Mouse (Mus musculus): ENCODE results near the gene Gal3st4. TPM values are rescaled to one million over a fixed set of nuclear protein-coding genes. Genes with fewer than 3 reads are reported as not detected.

Gal3st4 gene
- polyA plus RNA-seq, 1 experiment, result 0.15 TPM

- Histone ChIP-seq H3K4me1 (ENCODE audit: control insufficient read depth, insufficient read depth, insufficient read length, low read length) (no peaks in the 10 kb centered on the region), H3K4me3 (ENCODE audit: low read depth, low read length) (no peak overlapping the region), H3K36me3 (ENCODE audit: control insufficient read depth, insufficient read depth, low read length) (no peaks in the 10 kb centered on the region), H3K27me3 (ENCODE audit: control insufficient read depth, insufficient read depth, low read length) (no peaks in the 10 kb centered on the region), H3K27ac (ENCODE audit: insufficient read depth, low read depth, low read length) (no peak overlapping the region)
- TF ChIP-seq POLR2A (IDR thresholded peaks at IDR 0.05; ENCODE audit: low read depth, low read length) (no peak), CTCF (IDR thresholded peaks at IDR 0.05; ENCODE audit: extremely low read depth, insufficient read length, insufficient replicate concordance, low read depth, low read length) (no peak)
Measured at GRCm38 (mm10) chr5:138234224-138234623, 38.4 kb downstream of the Gal3st4 start.

GRCm38 (mm10) chr5:138233778-138234177, 38.9 kb downstream of the Gal3st4 start:
- Histone ChIP-seq H3K36me3 (ENCODE audit: control insufficient read depth, insufficient read depth, low read length) (no peaks in the 10 kb centered on the region), H3K4me1 (ENCODE audit: control insufficient read depth, insufficient read depth, insufficient read length, low read length) (no peaks in the 10 kb centered on the region), H3K4me3 (ENCODE audit: low read depth, low read length) (no peak overlapping the region), H3K27me3 (ENCODE audit: control insufficient read depth, insufficient read depth, low read length) (no peaks in the 10 kb centered on the region), H3K27ac (ENCODE audit: insufficient read depth, low read depth, low read length) (no peak overlapping the region)
- no peak for TF ChIP-seq CTCF (IDR thresholded peaks at IDR 0.05; ENCODE audit: extremely low read depth, insufficient read length, insufficient replicate concordance, low read depth, low read length)
- no peak for TF ChIP-seq POLR2A (IDR thresholded peaks at IDR 0.05; ENCODE audit: low read depth, low read length)
- WGBS, result 81% methylated on average over 2 of the region's 2 CpGs

GRCm38 (mm10) chr5:138229511-138229910, 43.1 kb downstream of the Gal3st4 start:
- no peaks in the 10 kb centered on the region for H3K27me3 ChIP-seq (ENCODE audit: control insufficient read depth, insufficient read depth, low read length)
- no peak overlapping the region for H3K27ac ChIP-seq (ENCODE audit: insufficient read depth, low read depth, low read length)
- no peaks in the 10 kb centered on the region for H3K36me3 ChIP-seq (ENCODE audit: control insufficient read depth, insufficient read depth, low read length)
- H3K4me3 ChIP-seq (ENCODE audit: low read depth, low read length), result no peak overlapping the region
- no peaks in the 10 kb centered on the region for H3K4me1 ChIP-seq (ENCODE audit: control insufficient read depth, insufficient read depth, insufficient read length, low read length)
- 81% methylated on average over 3 of the region's 3 CpGs for WGBS
- TF ChIP-seq POLR2A (IDR thresholded peaks at IDR 0.05; ENCODE audit: low read depth, low read length) (no peak), CTCF (IDR thresholded peaks at IDR 0.05; ENCODE audit: extremely low read depth, insufficient read length, insufficient replicate concordance, low read depth, low read length) (no peak)

- no peak overlapping the region for H3K4me3 ChIP-seq (ENCODE audit: low read depth, low read length)
- TF ChIP-seq POLR2A (IDR thresholded peaks at IDR 0.05; ENCODE audit: low read depth, low read length) (no peak), CTCF (IDR thresholded peaks at IDR 0.05; ENCODE audit: extremely low read depth, insufficient read length, insufficient replicate concordance, low read depth, low read length) (peak; percentile 44; the same call in 1 of the 2 replicates)
- no peaks in the 10 kb centered on the region for H3K4me1 ChIP-seq (ENCODE audit: control insufficient read depth, insufficient read depth, insufficient read length, low read length)
- H3K27me3 ChIP-seq (ENCODE audit: control insufficient read depth, insufficient read depth, low read length), result no peaks in the 10 kb centered on the region
- no peaks in the 10 kb centered on the region for H3K36me3 ChIP-seq (ENCODE audit: control insufficient read depth, insufficient read depth, low read length)
- no peak overlapping the region for H3K27ac ChIP-seq (ENCODE audit: insufficient read depth, low read depth, low read length)
- 47% methylated on average over 3 of the region's 3 CpGs for WGBS
Measured at GRCm38 (mm10) chr5:138228026-138228425, 44.6 kb downstream of the Gal3st4 start.

GRCm38 (mm10) chr5:138227367-138227766, 45.3 kb downstream of the Gal3st4 start:
- Histone ChIP-seq H3K36me3 (ENCODE audit: control insufficient read depth, insufficient read depth, low read length) (no peaks in the 10 kb centered on the region), H3K4me1 (ENCODE audit: control insufficient read depth, insufficient read depth, insufficient read length, low read length) (no peaks in the 10 kb centered on the region), H3K27ac (ENCODE audit: insufficient read depth, low read depth, low read length) (no peak overlapping the region), H3K4me3 (ENCODE audit: low read depth, low read length) (no peak overlapping the region), H3K27me3 (ENCODE audit: control insufficient read depth, insufficient read depth, low read length) (no peaks in the 10 kb centered on the region)
- WGBS, result 47% methylated on average over 2 of the region's 2 CpGs
- TF ChIP-seq CTCF (IDR thresholded peaks at IDR 0.05; ENCODE audit: extremely low read depth, insufficient read length, insufficient replicate concordance, low read depth, low read length) (no peak), POLR2A (IDR thresholded peaks at IDR 0.05; ENCODE audit: low read depth, low read length) (no peak)

GRCm38 (mm10) chr5:138226491-138226890, 46.1 kb downstream of the Gal3st4 start:
- H3K4me1 ChIP-seq (ENCODE audit: control insufficient read depth, insufficient read depth, insufficient read length, low read length), result no peaks in the 10 kb centered on the region
- 67% methylated on average over 4 of the region's 4 CpGs for WGBS
- no peak overlapping the region for H3K27ac ChIP-seq (ENCODE audit: insufficient read depth, low read depth, low read length)
- H3K4me3 ChIP-seq (ENCODE audit: low read depth, low read length), result no peak overlapping the region
- H3K36me3 ChIP-seq (ENCODE audit: control insufficient read depth, insufficient read depth, low read length), result no peaks in the 10 kb centered on the region
- H3K27me3 ChIP-seq (ENCODE audit: control insufficient read depth, insufficient read depth, low read length), result no peaks in the 10 kb centered on the region
- no peak for TF ChIP-seq POLR2A (IDR thresholded peaks at IDR 0.05; ENCODE audit: low read depth, low read length)
- TF ChIP-seq CTCF (IDR thresholded peaks at IDR 0.05; ENCODE audit: extremely low read depth, insufficient read length, insufficient replicate concordance, low read depth, low read length), result no peak

GRCm38 (mm10) chr5:138225700-138226099, 46.9 kb downstream of the Gal3st4 start, which contains the start of gene Nxpe5:
Gene Nxpe5, plus strand, starts transcription at chr5:138225898.
- Histone ChIP-seq H3K36me3 (ENCODE audit: control insufficient read depth, insufficient read depth, low read length) (no peaks in the 10 kb centered on the region), H3K4me3 (ENCODE audit: low read depth, low read length) (no peak within 1 kb of the TSS), H3K4me1 (ENCODE audit: control insufficient read depth, insufficient read depth, insufficient read length, low read length) (no peaks in the 10 kb centered on the region), H3K27me3 (ENCODE audit: control insufficient read depth, insufficient read depth, low read length) (no peaks in the 10 kb centered on the region), H3K27ac (ENCODE audit: insufficient read depth, low read depth, low read length) (no peak within 1 kb of the TSS)
- 48% methylated on average over 2 of the region's 2 CpGs for WGBS
- TF ChIP-seq CTCF (IDR thresholded peaks at IDR 0.05; ENCODE audit: extremely low read depth, insufficient read length, insufficient replicate concordance, low read depth, low read length), result no peak
- no peak for TF ChIP-seq POLR2A (IDR thresholded peaks at IDR 0.05; ENCODE audit: low read depth, low read length)

Measured in small intestine, adult 2 months (tissue).